Mouse (Mus musculus): Measurements from ENCODE around the gene Vps50. TPM values are rescaled to one million over a fixed set of nuclear protein-coding genes. Genes with fewer than 3 reads are reported as not detected.

The Vps50 gene
- total RNA-seq, 2 experiments from 2014 or later = 6.2 to 8.6 TPM

DNA sequence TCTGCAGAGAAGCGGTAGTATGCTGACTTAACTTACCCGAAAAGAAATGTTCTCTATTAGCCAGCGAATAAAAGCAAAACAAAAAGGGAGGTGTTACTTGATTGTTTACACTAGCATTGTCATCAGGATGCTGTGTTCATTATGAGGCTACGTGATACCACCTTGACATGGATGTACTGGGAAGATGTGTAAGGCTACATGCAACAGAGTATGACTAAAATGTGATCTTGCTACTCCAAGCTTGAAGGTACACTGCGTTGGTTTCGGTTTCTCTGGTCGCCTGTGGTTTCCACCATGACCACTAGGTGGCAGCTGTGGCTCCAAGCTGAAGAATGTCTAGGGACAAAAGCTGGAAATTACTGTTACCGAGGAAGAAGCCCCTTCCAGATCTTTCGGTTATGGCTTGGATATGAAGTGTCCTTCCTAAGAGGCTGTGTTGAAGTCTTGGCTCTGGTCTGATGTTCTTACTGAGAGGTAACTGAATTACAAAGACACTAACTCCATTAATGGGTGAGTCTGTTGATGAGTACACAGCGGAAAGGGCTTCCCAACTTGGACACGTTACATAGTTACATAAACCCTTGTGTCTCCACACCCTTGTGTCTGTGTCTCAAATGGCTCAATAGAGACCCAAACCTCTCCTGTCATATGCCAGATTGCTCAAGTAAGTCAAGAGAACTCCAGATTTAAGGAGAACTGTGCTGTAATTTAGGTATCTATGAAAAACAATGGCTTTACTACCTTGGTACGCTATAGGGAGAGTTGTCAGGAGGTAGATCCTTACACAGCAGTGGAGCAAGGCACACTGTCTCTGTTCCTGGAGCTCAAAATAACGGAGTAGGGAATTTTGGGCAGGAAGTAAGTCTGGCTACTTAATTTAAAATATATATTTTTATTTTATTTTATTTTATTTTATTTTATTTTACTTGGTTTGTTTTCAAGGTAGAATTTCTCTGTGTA lies 122.5 kb downstream of the Vps50 start:
- peak; percentile 99 for ATAC-seq (replicated peaks; ENCODE audit: low FRiP score, poor library complexity, severe bottlenecking)

Other genes starting within 250 kb of the Vps50 start
- gene Samd9l, start 98.8 kb upstream of the Vps50 start, total RNA-seq (2015; ENCODE audit: low replicate concordance) = 25.1 and 38.0 TPM in 2 replicates
- gene Samd9l, start 98.8 kb upstream of the Vps50 start, total RNA-seq (2017; ENCODE audit: low replicate concordance) = 27.3 and 42.0 TPM in 2 replicates
- gene Hepacam2, start 84 bp upstream of the Vps50 start, total RNA-seq (2015; ENCODE audit: low replicate concordance) = 1.7 TPM in 1 of 2 replicates, not detected in the other
- gene Hepacam2, start 84 bp upstream of the Vps50 start, total RNA-seq (2017; ENCODE audit: low replicate concordance) = 0.68 TPM in 1 of 2 replicates, not detected in the other